Mouse (Mus musculus) heart, postnatal 10 days (tissue): ENCODE measurements around the gene Oaz1. TPM values are rescaled to one million over a fixed set of nuclear protein-coding genes. Genes with fewer than 3 reads are reported as not detected.

Experiments
- DNase-seq, 2 experiments: peaks; one replicate each; pipeline ENCODE4 v3.0.0; 2021
- intact Hi-C: fragments of 180-260 bp; cut with DNase I; formaldehyde crosslinking; loops from one replicate; pipeline ENCODE4 v1.15.1; 2025
- total RNA-seq, 2 experiments: library from RNA; stranded (reverse); gene quantifications; 2 replicates each; pipeline ENCODE4 v1.2.3; 2021

Oaz1 gene
- total RNA-seq = 1,000 to 10,000 TPM; 1,023 to 1,076 TPM

GRCm38 (mm10) chr10:80826151-80827062, at the start of gene Oaz1:
Gene Oaz1 (plus strand): TSS chr10:80826656.
- intact Hi-C loops = loop anchor here (2.0 kb wide), 1 partner anchor 28 kb away; the partner anchor contains the start of genes Lsm7 and Sppl2b
- peak; percentile 99 for DNase-seq

GRCm38 (mm10) chr10:80777123-80777522, 49.3 kb upstream of the Oaz1 start:
- no peak for DNase-seq
- intact Hi-C loops = no loop called here

- intact Hi-C loops = no loop called here
- DNase-seq = no peak
Observed at GRCm38 (mm10) chr10:80779565-80779964, 46.9 kb upstream of the Oaz1 start.

DNA sequence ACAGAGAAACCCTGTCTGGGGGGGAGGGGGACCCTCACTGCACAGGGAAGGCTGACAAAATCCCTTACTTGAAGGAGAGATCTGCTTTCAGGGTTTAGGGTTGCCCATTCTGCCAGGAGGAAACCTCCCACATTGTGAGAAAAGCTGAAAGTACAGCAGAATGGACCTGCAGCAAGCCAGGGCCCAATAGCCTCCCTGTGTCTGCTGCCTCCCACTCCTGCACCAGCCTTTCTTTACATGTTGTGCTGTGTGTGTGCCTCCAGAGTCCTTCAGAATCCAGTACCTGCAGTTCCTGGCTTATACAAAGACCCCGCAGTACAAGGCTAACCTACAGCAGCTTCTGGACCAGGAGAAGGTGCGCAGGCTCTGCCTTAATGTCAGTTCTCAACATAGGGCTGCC, 42.2 kb upstream of the Oaz1 start:
- intact Hi-C loops = no loop called here
- no peak for DNase-seq

DNA sequence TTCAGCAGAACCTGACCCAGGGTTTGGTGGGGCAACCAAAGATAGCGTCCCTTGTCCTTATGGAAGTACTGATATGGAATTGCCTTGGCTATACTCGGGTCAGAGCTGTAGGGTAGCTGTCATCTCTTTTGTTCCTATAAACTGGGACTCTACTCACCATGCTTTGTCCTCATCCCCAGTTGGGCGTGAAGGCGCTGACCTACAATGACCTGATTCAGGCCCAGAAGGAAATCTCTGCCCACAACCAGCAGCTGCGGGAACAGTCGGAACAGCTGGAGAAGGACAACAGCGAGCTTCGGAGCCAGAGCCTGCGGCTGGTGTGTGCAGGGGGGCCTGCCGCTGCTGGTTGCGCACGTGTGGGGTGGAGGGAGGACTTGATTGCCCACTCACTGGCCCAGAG, 41.6 kb upstream of the Oaz1 start:
- no peak for DNase-seq
- intact Hi-C loops = no loop called here

- intact Hi-C loops = no loop called here
- DNase-seq = no peak
Observed at GRCm38 (mm10) chr10:80785963-80786362, 40.5 kb upstream of the Oaz1 start.

GRCm38 (mm10) chr10:80787517-80787916, 38.9 kb upstream of the Oaz1 start:
- intact Hi-C loops = no loop called here
- DNase-seq = peak; percentile 64 to 72

- intact Hi-C loops = no loop called here
- DNase-seq = no peak
Observed at GRCm38 (mm10) chr10:80790761-80791404, 35.6 kb upstream of the Oaz1 start.

DNA sequence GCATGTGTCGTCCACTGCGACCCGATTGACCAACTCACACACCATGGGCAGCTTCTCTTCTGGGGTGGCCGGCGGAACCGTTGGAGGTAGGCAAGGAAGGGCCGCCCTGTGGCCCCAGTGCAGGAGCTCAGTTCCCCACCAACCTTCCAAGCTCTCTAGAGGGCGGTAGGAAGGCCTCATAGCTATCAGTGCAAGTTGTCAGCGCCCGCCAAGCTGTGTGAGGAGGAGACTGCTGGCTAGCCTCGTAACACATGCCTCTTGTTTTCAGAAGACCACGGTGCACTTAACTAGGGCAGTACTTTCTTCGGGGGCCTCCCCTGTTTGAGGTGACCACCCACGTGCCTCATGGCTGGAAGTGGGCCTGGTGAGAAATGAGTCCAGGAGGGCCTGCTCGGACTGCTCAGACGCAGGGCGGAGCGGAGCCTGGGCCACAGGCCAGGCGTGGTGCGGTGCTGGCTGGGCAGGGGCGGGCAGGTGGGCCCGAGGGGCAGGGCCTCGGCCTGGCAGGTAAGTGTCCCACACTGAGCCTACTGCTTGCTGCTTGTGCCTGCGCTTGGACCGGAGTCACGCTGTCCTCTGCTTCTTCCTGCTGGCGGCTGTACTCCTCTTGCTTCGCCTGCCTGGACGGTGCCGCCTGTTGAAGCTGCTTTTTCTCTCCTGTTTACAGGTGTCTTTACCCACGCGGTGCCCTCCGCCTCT, 34.8 kb upstream of the Oaz1 start:
- intact Hi-C loops = no loop called here
- DNase-seq = peak in 1 of 2 experiments; percentile 55

DNA sequence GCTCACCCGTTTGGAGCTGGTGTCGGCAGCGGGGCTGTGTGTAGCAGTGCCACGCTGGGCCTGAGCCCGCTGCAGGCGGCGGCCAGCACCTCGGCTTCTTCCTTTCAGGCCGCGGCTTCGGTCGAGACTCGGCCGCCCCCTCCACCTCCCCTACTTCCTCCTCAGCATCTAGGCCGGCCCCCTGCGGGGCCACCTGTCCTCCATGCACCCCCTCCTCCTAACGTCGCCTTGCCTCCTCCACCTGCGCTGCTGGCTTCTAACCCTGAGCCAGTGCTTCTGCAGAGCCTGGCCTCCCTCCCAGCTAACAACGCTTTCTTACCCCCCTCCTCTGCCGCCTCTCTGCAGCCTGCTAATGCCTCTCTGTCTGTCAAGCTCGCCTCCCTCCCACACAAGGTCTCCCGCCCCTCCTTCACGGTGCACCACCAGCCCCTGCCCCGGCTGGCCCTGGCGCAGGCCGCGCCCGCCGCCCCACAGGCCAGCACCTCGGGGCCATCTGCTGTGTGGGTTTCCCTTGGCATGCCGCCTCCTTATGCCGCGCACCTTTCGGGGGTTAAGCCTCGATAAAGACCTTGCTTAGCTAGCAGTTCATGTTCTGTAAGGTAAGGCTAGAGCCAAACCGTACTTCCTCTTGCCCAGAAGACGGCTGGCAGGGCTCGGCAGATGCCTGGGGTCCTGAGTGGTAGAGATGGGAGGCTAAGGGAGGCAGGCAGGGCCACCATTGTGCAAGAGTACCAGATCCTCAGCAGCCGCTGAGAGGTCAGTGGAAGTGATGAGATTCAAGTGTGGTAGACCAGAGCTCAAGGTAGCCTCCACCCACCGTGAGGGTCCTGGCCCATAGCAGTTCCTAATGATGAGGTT, 34.1 kb upstream of the Oaz1 start:
- intact Hi-C loops = no loop called here
- DNase-seq = no peak

GRCm38 (mm10) chr10:80793033-80793784, 33.2 kb upstream of the Oaz1 start:
- intact Hi-C loops = no loop called here

GRCm38 (mm10) chr10:80793803-80794202, 32.7 kb upstream of the Oaz1 start:
- intact Hi-C loops = no loop called here
- no peak for DNase-seq

More at GRCm38 (mm10) chr10:80793033-80793784, 33.2 kb upstream of the Oaz1 start:
- DNase-seq = no peak

DNA sequence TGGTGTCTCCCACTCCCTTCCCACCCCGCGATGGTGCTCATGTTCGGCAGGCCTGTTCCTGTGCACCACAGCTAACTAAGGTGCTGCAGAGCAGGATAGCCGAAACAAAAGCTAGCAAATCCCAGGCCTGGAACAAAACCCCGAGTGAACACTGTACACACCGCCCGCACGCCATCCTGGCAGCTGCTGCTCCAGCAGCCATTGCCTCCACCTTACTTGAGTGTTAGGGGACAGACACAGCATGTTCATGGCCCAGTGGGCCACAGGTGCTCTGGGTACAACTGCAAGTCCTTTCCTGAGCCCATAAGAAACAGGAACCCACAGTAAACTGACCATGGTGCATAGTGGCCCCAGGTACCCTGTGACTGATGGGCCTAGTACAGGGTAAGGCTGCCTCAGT, 31.7 kb upstream of the Oaz1 start:
- intact Hi-C loops = loop anchor here (5.0 kb wide), 1 partner anchor 383 kb away; the partner anchor contains the start of gene Eef2

DNA sequence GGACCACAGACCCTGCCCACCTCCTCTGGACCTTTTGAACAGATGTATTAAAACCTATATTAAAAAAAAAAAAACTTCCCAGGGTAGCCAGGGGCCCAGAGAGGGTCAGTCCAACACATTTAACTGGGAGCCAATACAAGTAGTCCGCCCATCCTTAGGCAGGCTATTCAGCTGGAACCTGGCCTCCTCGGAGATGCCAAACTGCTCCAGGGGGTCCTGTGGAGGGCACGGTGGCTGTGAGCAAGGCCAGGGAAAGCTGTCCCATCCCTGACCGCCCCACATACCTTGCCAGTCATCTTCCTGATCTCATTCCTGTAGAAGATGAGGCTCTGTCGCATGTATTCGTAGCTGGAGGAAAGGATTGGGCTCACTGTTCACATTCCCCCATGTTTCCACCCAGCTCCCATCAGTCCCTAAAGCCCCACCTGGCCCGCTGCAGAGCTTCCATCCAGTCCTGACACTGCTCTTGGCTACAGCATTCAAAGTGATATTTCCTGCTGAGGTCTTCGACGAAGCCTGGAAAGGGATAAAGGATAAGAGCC, 30.1 kb upstream of the Oaz1 start:
- intact Hi-C loops = loop anchor here (5.0 kb wide), 1 partner anchor 381 kb away; the partner anchor contains the start of gene Eef2
- DNase-seq = no peak

More for the DNA sequence above, 31.7 kb upstream of the Oaz1 start:
- DNase-seq = no peak

DNA sequence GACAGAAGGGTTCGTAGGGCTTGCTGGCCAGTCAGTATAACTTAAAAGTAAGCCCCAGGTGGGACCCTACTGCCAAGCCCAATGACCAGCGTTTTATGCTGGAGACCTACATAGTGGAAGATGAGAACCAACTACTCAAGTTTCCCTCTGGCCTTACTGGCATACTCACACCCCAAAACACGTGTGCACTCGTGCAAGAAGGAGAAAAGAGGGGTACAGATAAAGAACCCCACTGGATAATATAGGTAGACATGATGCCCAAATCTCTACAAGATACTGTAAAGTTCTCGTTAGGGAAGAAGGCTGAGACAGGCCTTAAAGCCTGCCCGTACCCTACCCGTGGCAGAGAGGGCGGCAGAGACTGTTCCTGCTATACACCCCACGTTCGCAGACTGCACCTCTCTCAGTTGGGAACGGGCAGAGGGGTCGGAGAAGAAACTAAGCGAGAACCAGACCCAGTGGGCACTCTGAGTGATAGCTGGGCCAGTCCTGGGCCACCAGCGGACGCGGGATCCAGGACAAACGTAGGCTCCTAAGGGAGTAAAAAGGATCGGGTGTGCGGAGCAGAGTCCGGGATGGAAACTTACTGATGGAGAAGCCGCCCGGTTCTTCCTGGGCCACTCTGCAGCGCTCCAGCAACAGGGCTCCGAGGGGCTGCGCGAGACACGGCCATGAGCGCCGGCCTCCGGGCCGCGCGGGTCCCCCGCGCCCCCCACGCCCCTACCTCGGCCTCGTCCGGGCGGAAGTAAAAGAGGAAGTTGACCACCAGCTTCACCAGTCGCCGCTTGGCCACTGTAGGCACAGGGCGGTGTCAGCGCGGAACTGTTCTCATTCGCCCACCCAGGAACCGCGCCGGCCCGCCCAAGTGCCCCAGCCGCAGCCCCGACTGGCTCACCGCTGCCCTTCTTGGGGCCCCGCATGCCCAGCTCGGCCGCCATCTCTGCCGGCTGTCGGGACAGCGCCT, 29.0 kb upstream of the Oaz1 start:
- DNase-seq = no peak

DNA sequence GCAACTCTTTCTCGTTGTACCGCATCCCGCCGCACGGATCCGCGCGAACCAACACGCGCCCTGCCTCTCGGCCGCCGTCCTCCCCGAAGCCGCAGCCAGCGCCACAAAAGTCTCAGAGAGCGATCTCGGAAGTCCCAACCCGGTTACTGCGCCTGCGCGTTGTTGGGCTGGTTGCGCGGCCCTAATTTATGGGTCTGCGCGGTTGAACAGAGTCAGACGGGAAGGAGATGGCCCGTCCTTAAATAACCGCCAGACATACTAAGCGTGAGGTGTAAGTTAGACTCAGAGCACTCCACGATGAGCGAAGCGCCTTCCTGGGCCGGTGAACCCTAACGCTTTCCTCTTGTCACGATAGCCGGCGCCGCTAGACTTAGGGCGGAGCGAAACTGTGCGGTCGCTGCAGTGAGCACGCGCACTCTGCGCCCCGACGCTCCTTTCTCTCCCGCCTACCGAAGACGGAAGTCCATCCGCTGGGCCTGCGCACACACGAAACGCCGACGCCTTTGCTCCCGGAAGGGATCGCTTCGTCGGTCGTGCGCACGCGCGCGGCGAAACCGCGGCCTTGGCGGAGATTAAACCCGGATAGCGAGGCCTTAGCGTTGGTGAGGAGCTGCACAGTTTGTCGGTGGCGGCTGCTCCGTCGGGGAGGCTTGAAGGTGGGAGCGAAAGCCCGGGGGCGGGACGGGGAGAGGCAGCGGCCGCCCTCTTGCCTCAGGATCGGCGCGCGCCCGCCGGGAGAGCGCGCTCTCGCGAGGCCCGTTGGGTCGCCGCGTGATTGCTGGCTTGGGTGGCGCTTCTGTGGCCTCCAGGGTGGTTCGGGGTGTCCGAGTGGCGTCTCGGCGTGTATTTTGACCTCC, 28.1 kb upstream of the Oaz1 start, which contains the start of the genes Sf3a2 and Plekhj1:
Sf3a2 (plus strand) TSS at position 49 of the 857 bp plus-strand sequence.
Plekhj1 (minus strand) TSS at position 477 of the 857 bp plus-strand sequence.
- intact Hi-C loops = loop anchor here (5.0 kb wide), 1 partner anchor 379 kb away; the partner anchor contains the start of gene Eef2
- DNase-seq = peak; percentile 96 to 97

More for the DNA sequence above, 29.0 kb upstream of the Oaz1 start:
- intact Hi-C loops = loop anchor here (5.0 kb wide), 1 partner anchor 380 kb away; the partner anchor contains the start of gene Eef2
